In genomic region chr4:109609770-109610169, GRCm38 (mm10) we compare ENCODE assay signal across 19 mouse cellular contexts. TPM values are rescaled to one million over a fixed set of nuclear protein-coding genes. Genes with fewer than 3 reads are reported as not detected.
DNase-seq lines count a peak whose midpoint lies in the region; ATAC-seq lines count a peak whose summit lies in the region.
"Had no signal": no experiment of that assay in that cellular context is flagged by ENCODE, and none has a peak within 500 bp of the region (broad histone marks: within the 10 kb centered on the region; RNA-seq: fewer than 3 reads in every experiment).

No protein-coding gene starts in this region.

- no peaks in the 10 kb centered on the region for H3K4me1 ChIP-seq in hindbrain, embryonic 11.5 days (replicated peaks; ENCODE audit: control insufficient read depth, insufficient read depth, low read length)
- H3K4me1 ChIP-seq: hindbrain, embryonic 10.5 days; limb, embryonic 10.5 days; liver, embryonic 13.5 days; megakaryocyte, embryonic 14.5 days had no signal

- peak; percentile 92 for ATAC-seq in granulocyte monocyte progenitor cell, adult 5-6 weeks (replicated peaks; ENCODE audit: poor library complexity, severe bottlenecking)
- peak; percentile 95 for ATAC-seq in megakaryocyte, adult 5-6 weeks (ENCODE audit: poor library complexity, severe bottlenecking)
- no peak for ATAC-seq in hindbrain, embryonic 11.5 days (ENCODE audit: low FRiP score)
- ATAC-seq: forebrain, embryonic 14.5 days; inflammation-experienced regulatory T-cells, adult 6 months had no signal

- DNase-seq in adrenal gland, adult 8-10 months, result peak; percentile 9
- DNase-seq in adrenal gland, adult 18-20 months (ENCODE audit: low spot score in 2 of 2), result no peak
- peak; percentile 65 for DNase-seq in 416B (ENCODE audit: low read depth)
- DNase-seq in thymus, postnatal 4 days, result no peak
- no peak for DNase-seq in hindbrain, embryonic 11.5 days (ENCODE audit: low spot score)
- DNase-seq in layer of hippocampus, adult 11-12 months (ENCODE audit: low spot score), result no peak
- DNase-seq: cerebellum, postnatal 14 days; heart, adult 18-20 months; liver, embryonic 13.5 days; right cerebral cortex, postnatal 14 days; thymus, postnatal 14 days had no signal

- no peak overlapping the region for H3K4me3 ChIP-seq in hindbrain, embryonic 11.5 days (ENCODE audit: low read depth, low read length)
- H3K4me3 ChIP-seq: hindbrain, embryonic 10.5 days; limb, embryonic 10.5 days; liver, embryonic 13.5 days had no signal

- no peak overlapping the region for H3K9ac ChIP-seq in hindbrain, embryonic 11.5 days (ENCODE audit: low read depth, low read length)
- H3K9ac ChIP-seq: liver, embryonic 13.5 days had no signal

- H3K9me3 ChIP-seq in hindbrain, embryonic 11.5 days (ENCODE audit: control insufficient read depth, low read length), result no peaks in the 10 kb centered on the region
- H3K9me3 ChIP-seq: hindbrain, embryonic 10.5 days; limb, embryonic 10.5 days; liver, embryonic 13.5 days had no signal

- no peak overlapping the region for H3K27ac ChIP-seq in hindbrain, embryonic 11.5 days (ENCODE audit: low read depth, low read length)
- H3K27ac ChIP-seq: hindbrain, embryonic 10.5 days; limb, embryonic 10.5 days; liver, embryonic 13.5 days had no signal

- no peaks in the 10 kb centered on the region for H3K27me3 ChIP-seq in hindbrain, embryonic 11.5 days (ENCODE audit: control insufficient read depth, insufficient read depth, low read length)
- H3K27me3 ChIP-seq: CH12.LX; liver, embryonic 13.5 days had no signal

- H3K36me3 ChIP-seq in hindbrain, embryonic 11.5 days (ENCODE audit: control insufficient read depth, insufficient read depth, low read length), result no peaks in the 10 kb centered on the region
- H3K36me3 ChIP-seq: hindbrain, embryonic 10.5 days; limb, embryonic 10.5 days; liver, embryonic 13.5 days had no signal

- no peak overlapping the region for H3K4me2 ChIP-seq in hindbrain, embryonic 11.5 days (replicated peaks; ENCODE audit: low read depth, low read length)
- H3K4me2 ChIP-seq: liver, embryonic 13.5 days had no signal

- 84% methylated on average over 1 of the region's 1 CpGs for WGBS in hindbrain, embryonic 11.5 days

RNA-seq across cellular contexts. Expression of gene Cdkn2c, which starts 57.2 kb away (rescaled TPM):
- 10 to 100 TPM; 68.5 to 77.8 (median 72.5) TPM for total RNA-seq in adrenal gland, adult 8-10 months (2022)
- 10 to 100 TPM; 55.6 TPM for total RNA-seq in adrenal gland, adult 18-20 months (2021)
- 10.3 and 22.3 TPM in 2 replicates for total RNA-seq in granulocyte monocyte progenitor cell, adult 5-6 weeks (2014; fragmentation: Nextera tagmentation)
- 29.0 and 33.7 TPM in 2 replicates for total RNA-seq in granulocyte monocyte progenitor cell, adult 5-6 weeks (2017)
- total RNA-seq in megakaryocyte, adult 5-6 weeks (2015), result 97.2 and 122 TPM in 2 replicates
- total RNA-seq in megakaryocyte, adult 5-6 weeks (2017), result 93.9 and 102 TPM in 2 replicates
- polyA plus RNA-seq in hindbrain, embryonic 11.5 days (2014; fragmentation: Nextera tagmentation; extraction: Ambion mirVana), result 5.1 and 5.5 TPM in 2 replicates

Comparison
In these comparisons a context has a peak if more than half of its experiments do, and no peak if none do; other contexts are left out.
1. DNase-seq: peak in adrenal gland, adult 8-10 months (single experiment) and 416B (single experiment); none in adrenal gland, adult 18-20 months (0 of 2), thymus, postnatal 4 days (single experiment), hindbrain, embryonic 11.5 days (single experiment) and layer of hippocampus, adult 11-12 months (single experiment).